Comparison of ENCODE assay signal across 9 mouse cellular contexts in genomic region chr1:131492360-131492759, GRCm38 (mm10). TPM values are rescaled to one million over a fixed set of nuclear protein-coding genes. Genes with fewer than 3 reads are reported as not detected.
DNase-seq lines count a peak whose midpoint lies in the region; ATAC-seq lines count a peak whose summit lies in the region.
"Had no signal": no experiment of that assay in that cellular context is flagged by ENCODE, and none has a peak within 500 bp of the region (broad histone marks: within the 10 kb centered on the region; RNA-seq: fewer than 3 reads in every experiment).

No protein-coding gene starts in this region.

- no peak overlapping the region for H3K27ac ChIP-seq in midbrain, embryonic 11.5 days (ENCODE audit: low read depth, low read length)
- no peak overlapping the region for H3K27ac ChIP-seq in midbrain, embryonic 13.5 days
- peak overlapping the region; percentile 50 for H3K27ac ChIP-seq in neural tube, embryonic 15.5 days (replicated peaks)
- H3K27ac ChIP-seq: limb, embryonic 13.5 days had no signal

- no peaks in the 10 kb centered on the region for H3K36me3 ChIP-seq in midbrain, embryonic 11.5 days (ENCODE audit: control insufficient read depth, insufficient read depth, low read length)
- no peaks in the 10 kb centered on the region for H3K36me3 ChIP-seq in midbrain, embryonic 13.5 days
- H3K36me3 ChIP-seq in neural tube, embryonic 15.5 days = no peaks in the 10 kb centered on the region
- H3K36me3 ChIP-seq: limb, embryonic 13.5 days had no signal

- H3K9me3 ChIP-seq in midbrain, embryonic 11.5 days (ENCODE audit: control insufficient read depth, low read length) = no peaks in the 10 kb centered on the region
- H3K9me3 ChIP-seq in midbrain, embryonic 13.5 days = no peaks in the 10 kb centered on the region
- no peaks in the 10 kb centered on the region for H3K9me3 ChIP-seq in neural tube, embryonic 15.5 days (replicated peaks)
- H3K9me3 ChIP-seq: limb, embryonic 13.5 days had no signal

- H3K4me3 ChIP-seq in midbrain, embryonic 11.5 days (ENCODE audit: low read depth, low read length) = no peak overlapping the region
- H3K4me3 ChIP-seq in midbrain, embryonic 13.5 days (replicated peaks) = no peak overlapping the region
- no peak overlapping the region for H3K4me3 ChIP-seq in neural tube, embryonic 15.5 days (replicated peaks)
- H3K4me3 ChIP-seq: limb, embryonic 13.5 days had no signal

- DNase-seq in frontal cortex, adult 2 months (ENCODE audit: extremely low spot score in 1 of 2, low spot score in 1 of 2) = no peak
- DNase-seq in midbrain, embryonic 11.5 days (ENCODE audit: low spot score, missing footprints) = peak; percentile 51
- peak; percentile 49 for DNase-seq in cerebellum, adult 9-11 months
- DNase-seq in urinary bladder, postnatal 14 days (ENCODE audit: low spot score) = no peak
- DNase-seq in kidney, postnatal 36 days = no peak

- 72% methylated on average over 2 of the region's 2 CpGs for WGBS in midbrain, embryonic 11.5 days
- WGBS in midbrain, embryonic 13.5 days = 69% methylated on average over 2 of the region's 2 CpGs
- 44% methylated on average over 2 of the region's 2 CpGs for WGBS in neural tube, embryonic 15.5 days

- H3K27me3 ChIP-seq in midbrain, embryonic 11.5 days (ENCODE audit: control insufficient read depth, insufficient read depth, low read length) = no peaks in the 10 kb centered on the region
- no peaks in the 10 kb centered on the region for H3K27me3 ChIP-seq in midbrain, embryonic 13.5 days
- no peaks in the 10 kb centered on the region for H3K27me3 ChIP-seq in neural tube, embryonic 15.5 days (replicated peaks)
- H3K27me3 ChIP-seq: limb, embryonic 13.5 days had no signal

- H3K9ac ChIP-seq in midbrain, embryonic 11.5 days (ENCODE audit: low read length) = no peak overlapping the region
- H3K9ac ChIP-seq in midbrain, embryonic 13.5 days (replicated peaks) = no peak overlapping the region
- no peak overlapping the region for H3K9ac ChIP-seq in neural tube, embryonic 15.5 days (replicated peaks)
- H3K9ac ChIP-seq: limb, embryonic 13.5 days had no signal

- no peaks in the 10 kb centered on the region; the same call in 1 of the 2 replicates for H3K4me1 ChIP-seq in midbrain, embryonic 11.5 days (ENCODE audit: control insufficient read depth, insufficient read depth, low read length)
- H3K4me1 ChIP-seq in midbrain, embryonic 13.5 days (replicated peaks) = peaks cover 22% of the 10 kb centered on the region
- peaks cover 26% of the 10 kb centered on the region for H3K4me1 ChIP-seq in neural tube, embryonic 15.5 days

- H3K4me2 ChIP-seq in midbrain, embryonic 11.5 days = no peak overlapping the region
- no peak overlapping the region for H3K4me2 ChIP-seq in midbrain, embryonic 13.5 days (replicated peaks)
- H3K4me2 ChIP-seq in neural tube, embryonic 15.5 days = no peak overlapping the region
- H3K4me2 ChIP-seq: limb, embryonic 13.5 days had no signal

- ATAC-seq in frontal cortex, adult (ENCODE audit: low TSS enrichment) = 0 out of 2 replicates have a peak, but pooled peaks have one; percentile 25
- no peak for ATAC-seq in midbrain, embryonic 11.5 days (ENCODE audit: low FRiP score)
- ATAC-seq in midbrain, embryonic 13.5 days = no peak
- ATAC-seq in neural tube, embryonic 15.5 days (ENCODE audit: low FRiP score) = no peak

RNA-seq across cellular contexts. Expression of gene Srgap2, which starts 34.8 kb away (rescaled TPM):
- 42.7 and 48.4 TPM in 2 replicates for polyA plus RNA-seq in frontal cortex, adult 2 months (2012; rRNA removed)
- polyA plus RNA-seq in midbrain, embryonic 11.5 days (2014; fragmentation: Nextera tagmentation; extraction: Ambion mirVana) = 16.4 and 19.3 TPM in 2 replicates
- polyA plus RNA-seq in midbrain, embryonic 13.5 days (2015; fragmentation: Nextera tagmentation; extraction: Ambion mirVana) = 16.6 and 18.8 TPM in 2 replicates
- polyA plus RNA-seq in neural tube, embryonic 15.5 days (2015; fragmentation: Nextera tagmentation; extraction: Ambion mirVana) = 23.2 and 27.2 TPM in 2 replicates

RNA-seq across cellular contexts. Expression of gene Fam72a, which starts 35.3 kb away (rescaled TPM):
- polyA plus RNA-seq in frontal cortex, adult 2 months (2012; rRNA removed) = 0.90 TPM in 2 replicates
- polyA plus RNA-seq in midbrain, embryonic 11.5 days (2014; fragmentation: Nextera tagmentation; extraction: Ambion mirVana) = 4.5 and 4.7 TPM in 2 replicates
- polyA plus RNA-seq in midbrain, embryonic 13.5 days (2015; fragmentation: Nextera tagmentation; extraction: Ambion mirVana) = 1.8 and 2.1 TPM in 2 replicates
- polyA plus RNA-seq in neural tube, embryonic 15.5 days (2015; fragmentation: Nextera tagmentation; extraction: Ambion mirVana) = 1.2 and 1.8 TPM in 2 replicates

Comparison
In these comparisons a context has a peak if more than half of its experiments do, and no peak if none do; other contexts are left out.
1. DNase-seq: peak in midbrain, embryonic 11.5 days (single experiment) and cerebellum, adult 9-11 months (single experiment); none in frontal cortex, adult 2 months (0 of 2), urinary bladder, postnatal 14 days (single experiment) and kidney, postnatal 36 days (0 of 2).